Mouse (Mus musculus) C2C12 (cell line): ENCODE results near the gene Defb36. TPM values are rescaled to one million over a fixed set of nuclear protein-coding genes. Genes with fewer than 3 reads are reported as not detected.

Source experiments
- H3K27me3 ChIP-seq: one replicate; pipeline ENCODE4 v1.6.1; 2011; ENCODE audit not compliant: control insufficient read depth, insufficient read depth, insufficient read length
- H3K36me3 ChIP-seq: one replicate; pipeline ENCODE4 v1.6.1; 2011; ENCODE audit not compliant: control insufficient read depth, insufficient read depth
- H3K4me3 ChIP-seq: one replicate; pipeline ENCODE4 v1.5.1; 2011; ENCODE audit warnings: mild to moderate bottlenecking, control low read depth; ENCODE audit not compliant: poor library complexity, insufficient read depth, severe bottlenecking
- H3K79me2 ChIP-seq: one replicate; pipeline ENCODE4 v1.6.1; 2011; ENCODE audit not compliant: control insufficient read depth, insufficient read depth
- H3K79me3 ChIP-seq: one replicate; pipeline ENCODE4 v1.6.1; 2011; ENCODE audit warnings: low read depth, control low read depth
- H3ac ChIP-seq: one replicate; pipeline ENCODE3; 2011; ENCODE audit warnings: low read depth; ENCODE audit not compliant: control insufficient read depth, insufficient read length
- CEBPB ChIP-seq: IDR thresholded peaks from one replicate; pipeline ENCODE4 v1.6.1; 2011; ENCODE audit warnings: low read depth, mild to moderate bottlenecking, control low read depth, moderate library complexity
- CTCF ChIP-seq: IDR thresholded peaks from one replicate; pipeline ENCODE4 v1.5.1; 2011; ENCODE audit not compliant: control insufficient read depth, insufficient read depth, insufficient read length
- FOSL1 ChIP-seq: IDR thresholded peaks from one replicate; pipeline ENCODE4 v1.8.0; 2011; ENCODE audit warnings: mild to moderate bottlenecking, low read length; ENCODE audit not compliant: poor library complexity, insufficient read depth, severe bottlenecking
- MAX ChIP-seq: IDR thresholded peaks from one replicate; pipeline ENCODE4 v1.6.1; 2011; ENCODE audit warnings: mild to moderate bottlenecking, control low read depth
- MYOD1 ChIP-seq: IDR thresholded peaks from one replicate; pipeline ENCODE4 v1.6.1; 2011; ENCODE audit warnings: low read depth; ENCODE audit not compliant: control insufficient read depth, insufficient read length
- MYOG ChIP-seq: IDR thresholded peaks from one replicate; pipeline ENCODE4 v1.6.1; 2011; ENCODE audit not compliant: control insufficient read depth, insufficient read length; ENCODE audit errors: extremely low read depth
- USF1 ChIP-seq: IDR thresholded peaks from one replicate; pipeline ENCODE4 v1.6.1; 2011; ENCODE audit warnings: low read depth, mild to moderate bottlenecking, control low read depth, moderate library complexity
- polyA plus RNA-seq: library from polyadenylated mRNA; unstranded; fragments of >200 nt; fragmentation: generic; extraction: Trizol; gene quantifications from one replicate; pipeline ENCODE4 v1.2.1, GENCODE M21; 2012; ENCODE audit warnings: missing spikeins

Gene Defb36
- polyA plus RNA-seq, 1 experiment, result not detected

GRCm38 (mm10) chr2:152639406-152640113 lies 35.4 kb downstream of the Defb36 start:
- H3K27me3 ChIP-seq, result no peaks in the 10 kb centered on the region
- H3K4me3 ChIP-seq, result no peak overlapping the region
- peaks cover 13% of the 10 kb centered on the region for H3K36me3 ChIP-seq
- H3K79me2 ChIP-seq, result no peaks in the 10 kb centered on the region
- peak overlapping the region; percentile 27 for H3ac ChIP-seq
- H3K79me3 ChIP-seq, result no peaks in the 10 kb centered on the region
- TF ChIP-seq MAX (no peak), FOSL1 (no peak), CEBPB (no peak), MYOD1 (peak; percentile 34), USF1 (no peak)

GRCm38 (mm10) chr2:152652901-152653620 lies 48.9 kb downstream of the Defb36 start:
- Histone ChIP-seq H3K79me2 (no peaks in the 10 kb centered on the region), H3K36me3 (no peaks in the 10 kb centered on the region), H3K27me3 (no peaks in the 10 kb centered on the region), H3K79me3 (no peaks in the 10 kb centered on the region), H3K4me3 (no peak overlapping the region), H3ac (peak overlapping the region; percentile 39)
- TF ChIP-seq FOSL1 (no peak), MYOD1 (peak; percentile 12), USF1 (no peak), CTCF (no peak), MYOG (no peak), MAX (peak; percentile 50), CEBPB (no peak)

- Histone ChIP-seq H3K27me3 (no peaks in the 10 kb centered on the region), H3ac (no peak overlapping the region), H3K36me3 (no peaks in the 10 kb centered on the region), H3K79me3 (no peaks in the 10 kb centered on the region), H3K4me3 (no peak overlapping the region), H3K79me2 (no peaks in the 10 kb centered on the region)
- no peak for TF ChIP-seq USF1
- TF ChIP-seq MYOG, result no peak
- TF ChIP-seq MAX, result peak; percentile 54
- TF ChIP-seq MYOD1, result peak; percentile 31
- peak; percentile 17 for TF ChIP-seq FOSL1
- TF ChIP-seq CTCF, result no peak
- TF ChIP-seq CEBPB, result no peak
Measured at GRCm38 (mm10) chr2:152653874-152654715, 50.0 kb downstream of the Defb36 start.

- Histone ChIP-seq H3K36me3 (no peaks in the 10 kb centered on the region), H3K79me2 (no peaks in the 10 kb centered on the region), H3K27me3 (no peaks in the 10 kb centered on the region), H3K4me3 (no peak overlapping the region), H3ac (no peak overlapping the region), H3K79me3 (no peaks in the 10 kb centered on the region)
- no peak for TF ChIP-seq CTCF
- TF ChIP-seq CEBPB, result no peak
- no peak for TF ChIP-seq USF1
- no peak for TF ChIP-seq MYOG
- TF ChIP-seq FOSL1, result no peak
- TF ChIP-seq MYOD1, result no peak
- TF ChIP-seq MAX, result no peak
Measured at GRCm38 (mm10) chr2:152657398-152657797, 53.3 kb downstream of the Defb36 start.

- H3K79me3 ChIP-seq, result no peaks in the 10 kb centered on the region
- no peaks in the 10 kb centered on the region for H3K36me3 ChIP-seq
- no peak overlapping the region for H3K4me3 ChIP-seq
- H3K27me3 ChIP-seq, result no peaks in the 10 kb centered on the region
- TF ChIP-seq MAX, result no peak
- TF ChIP-seq USF1, result no peak
- no peaks in the 10 kb centered on the region for H3K79me2 ChIP-seq
- no peak overlapping the region for H3ac ChIP-seq
Measured at GRCm38 (mm10) chr2:152661163-152661562, 57.0 kb downstream of the Defb36 start.

Other genes with a start within 250 kb of the Defb36 start
- gene Nrsn2, start 227.7 kb upstream of the Defb36 start, polyA plus RNA-seq, result not detected
- 7.2 TPM for gene Sox12, start 206.3 kb upstream of the Defb36 start, polyA plus RNA-seq
- gene Zcchc3, start 189.3 kb upstream of the Defb36 start, polyA plus RNA-seq, result not detected
- gene 6820408C15Rik, start 188.7 kb upstream of the Defb36 start, polyA plus RNA-seq, result 0.09 TPM
- not detected for gene Defb23, start 139.7 kb upstream of the Defb36 start, polyA plus RNA-seq
- not detected for gene Defb20, start 127.3 kb upstream of the Defb36 start, polyA plus RNA-seq
- gene Defb22, start 114.2 kb upstream of the Defb36 start, polyA plus RNA-seq, result not detected
- gene Defb26, start 92.6 kb upstream of the Defb36 start, polyA plus RNA-seq, result not detected
- gene Defb28, start 86.1 kb upstream of the Defb36 start, polyA plus RNA-seq, result 0.57 TPM
- gene Defb29, start 64.2 kb upstream of the Defb36 start, polyA plus RNA-seq, result not detected
- not detected for gene Gm17416, start 35.0 kb upstream of the Defb36 start, polyA plus RNA-seq
- not detected for gene Defb21, start 31.6 kb upstream of the Defb36 start, polyA plus RNA-seq
- gene Defb19, start 24.0 kb upstream of the Defb36 start, polyA plus RNA-seq, result not detected
- gene Defb45, start 4.9 kb upstream of the Defb36 start, polyA plus RNA-seq, result not detected
- 3.6 TPM for gene Defb25, start 18.7 kb downstream of the Defb36 start, polyA plus RNA-seq
- 38.7 TPM for gene Rem1, start 22.6 kb downstream of the Defb36 start, polyA plus RNA-seq
- gene H13, start 65.1 kb downstream of the Defb36 start, polyA plus RNA-seq, result 136 TPM
- 24.7 TPM for gene Mcts2, start 82.7 kb downstream of the Defb36 start, polyA plus RNA-seq
- 503 TPM for gene Id1, start 131.9 kb downstream of the Defb36 start, polyA plus RNA-seq
- gene Cox4i2, start 149.8 kb downstream of the Defb36 start, polyA plus RNA-seq, result 0.39 TPM
- 67.3 TPM for gene Bcl2l1, start 227.4 kb downstream of the Defb36 start, polyA plus RNA-seq
- gene Tpx2, start 243.6 kb downstream of the Defb36 start, polyA plus RNA-seq, result 54.8 TPM